Mouse (Mus musculus): ENCODE results near the gene Fcrls.

DNA sequence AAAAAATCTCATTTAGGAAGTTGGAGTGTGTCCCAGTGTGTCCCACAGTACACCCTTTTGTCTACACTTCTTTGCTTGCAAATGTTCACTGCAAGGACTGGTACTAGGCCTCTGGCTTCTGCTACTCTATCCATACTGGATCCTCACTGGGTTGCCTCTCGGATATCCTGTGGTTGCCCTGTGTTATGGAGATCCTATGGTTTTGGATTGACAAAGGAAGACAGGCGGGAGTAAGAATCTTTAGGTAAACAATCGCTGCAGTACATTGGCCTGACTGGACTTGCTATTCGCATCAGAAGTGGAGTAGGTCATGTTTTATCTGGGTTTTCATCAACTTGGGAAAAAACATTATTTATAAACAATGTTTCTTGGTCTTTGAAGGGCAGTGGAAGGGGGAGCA lies 22.6 kb downstream of the Fcrls start:
- TF ChIP-seq GATA1 (IDR thresholded peaks at IDR 0.05; ENCODE audit: low read length) (no peak), TAL1 (IDR thresholded peaks at IDR 0.05; ENCODE audit: low read length) (no peak)

Data from erythroblast, embryonic 14.5 days (primary cell).